Mouse (Mus musculus) skeletal muscle tissue, adult 2 months (tissue): ENCODE measurements at regions not wholly inside any gene's neighbourhood (a gene's known extent, or its start where the extent isn't known, plus 50 kb on each side); places are given as distances from the start of the nearest gene placed in this dataset.

Source experiments
- DNase-seq: peaks from one replicate; pipeline ENCODE4 v3.0.0-alpha.2; 2012; ENCODE audit warnings: low read depth, low spot score

DNA sequence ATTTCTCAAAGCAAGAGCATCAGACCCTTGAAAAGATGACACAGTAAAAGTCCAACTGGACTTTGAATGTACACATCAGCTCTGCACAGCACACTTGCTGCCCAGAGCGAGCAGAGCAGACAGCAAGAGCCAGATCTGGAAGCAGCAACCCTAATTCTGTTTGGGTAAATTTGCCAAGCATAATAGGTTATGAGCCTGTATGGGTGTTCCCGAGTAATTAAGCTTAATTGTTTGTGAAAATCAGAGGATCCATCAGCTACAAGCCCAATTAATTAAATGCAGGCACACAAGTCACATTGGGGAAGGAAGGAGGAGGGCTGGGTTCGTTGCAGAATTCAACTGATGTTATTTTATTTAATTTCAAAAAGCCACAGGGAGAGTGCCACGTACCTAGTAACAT, 113.9 kb upstream of the Msx2 start:
- DNase-seq: no peak

DNA sequence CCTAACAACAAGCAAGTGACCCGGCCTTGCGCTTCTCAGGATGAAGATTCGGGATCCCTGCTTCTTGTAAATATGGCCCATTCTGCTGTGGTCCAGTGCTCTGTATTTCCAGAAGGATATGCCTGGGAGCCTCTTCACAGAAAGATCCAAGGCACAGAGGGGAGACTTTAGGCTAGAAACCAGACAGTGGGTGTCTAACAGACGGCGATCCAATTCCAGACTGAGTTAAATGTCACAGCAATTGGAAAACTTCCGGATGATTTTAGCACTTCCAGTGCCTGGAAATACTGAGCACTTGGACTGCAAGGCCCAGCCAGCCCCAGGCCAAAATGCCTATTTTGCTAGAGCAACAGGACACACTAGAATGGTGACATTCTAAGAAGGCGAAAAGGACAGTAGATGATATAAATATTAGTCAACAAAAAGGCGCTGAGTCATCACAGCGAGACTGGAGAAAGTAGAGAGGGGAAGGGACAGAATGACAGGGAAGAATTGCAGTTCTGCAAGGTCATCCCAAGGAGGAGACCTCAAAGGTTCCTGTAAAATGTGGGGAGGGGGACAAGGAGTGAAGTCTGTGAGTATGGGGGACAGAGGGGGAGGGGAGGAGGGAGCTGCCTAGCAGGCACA, 111.7 kb upstream of the Msx2 start:
- no peak for DNase-seq

DNA sequence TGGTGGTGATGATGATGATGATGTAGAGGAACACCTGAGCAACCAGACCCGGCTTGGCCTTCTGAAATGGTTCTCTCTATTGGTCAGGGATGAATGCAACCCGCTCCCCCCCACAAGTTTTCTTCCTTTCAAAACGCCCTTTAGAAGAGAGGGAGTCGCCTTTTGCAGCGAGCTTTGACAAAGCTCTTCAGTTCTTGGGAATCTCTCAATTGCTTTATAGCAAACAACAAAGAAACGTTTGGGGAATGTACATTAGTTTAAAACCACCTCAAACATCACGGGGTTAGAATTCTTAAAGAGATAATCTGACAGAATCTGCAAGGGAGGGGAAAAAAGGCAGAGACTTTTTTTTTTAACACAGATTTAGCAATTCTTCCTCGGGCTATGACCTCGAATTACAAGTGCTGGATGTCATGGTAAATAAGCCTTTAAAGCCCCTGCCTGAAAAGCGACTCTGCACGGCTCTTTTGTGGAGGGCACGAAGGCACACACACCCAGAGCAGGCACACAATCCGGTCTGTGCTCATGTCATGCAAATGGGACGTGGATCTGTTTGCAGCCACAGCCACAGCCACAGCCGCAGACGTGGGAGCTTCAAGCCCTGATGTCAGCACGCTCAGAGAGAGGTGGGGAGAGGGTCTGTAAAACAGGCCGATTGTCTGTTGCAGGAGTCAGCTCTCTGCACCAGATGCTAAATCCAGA, 81.2 kb upstream of the Msx2 start:
- DNase-seq: no peak

DNA sequence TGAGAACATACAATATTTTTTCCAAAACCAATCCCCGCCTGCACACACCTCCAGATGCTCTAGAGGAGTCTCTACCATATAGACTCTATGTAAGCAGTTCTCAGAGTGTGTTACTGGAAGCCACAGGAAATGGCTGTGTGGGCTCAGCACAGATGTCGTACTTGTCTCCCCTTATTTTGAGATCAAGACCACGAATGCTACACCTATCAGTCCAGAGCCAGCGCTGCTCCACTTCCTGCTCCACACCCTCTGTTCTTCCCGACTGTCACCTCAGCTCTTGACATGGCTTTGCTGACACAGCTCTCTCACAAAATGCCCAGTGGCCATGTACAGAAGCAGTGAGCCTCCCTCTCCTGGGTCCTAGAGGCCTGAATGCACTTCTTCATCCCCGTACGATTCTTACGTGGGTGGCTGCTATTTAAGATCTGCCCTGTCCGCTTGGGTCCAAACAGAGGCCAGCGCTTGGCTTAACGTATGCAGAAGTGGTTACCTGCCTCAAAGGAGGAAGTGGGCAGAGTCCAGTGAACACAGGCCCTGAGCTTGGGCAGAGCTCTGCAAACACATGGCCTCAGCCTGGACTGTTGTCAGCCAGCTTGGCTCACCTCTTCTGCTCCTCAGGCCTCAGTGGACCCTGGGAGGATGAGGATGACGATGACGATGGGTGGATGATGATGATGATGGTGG, 80.5 kb upstream of the Msx2 start:
- no peak for DNase-seq

DNA sequence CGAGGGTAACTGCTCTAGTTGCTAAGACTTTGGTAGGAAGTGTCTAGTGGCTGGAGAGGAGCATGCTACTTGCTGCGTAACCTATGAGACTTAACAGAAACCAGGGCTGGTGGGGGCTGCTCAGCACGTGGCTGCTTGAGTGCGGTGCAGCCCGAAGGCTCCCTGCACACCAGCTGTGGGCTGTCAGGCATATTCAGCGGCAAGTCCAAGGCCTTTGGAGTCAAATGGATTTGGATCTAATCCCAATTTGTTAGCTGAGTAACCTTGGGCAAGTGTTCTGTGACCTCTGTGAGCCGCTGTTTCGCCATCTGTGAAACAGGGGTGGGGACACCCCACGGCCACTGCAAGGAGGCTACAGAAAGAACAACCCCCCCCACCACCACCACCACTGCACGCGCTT, 75.5 kb upstream of the Msx2 start:
- no peak for DNase-seq

DNA sequence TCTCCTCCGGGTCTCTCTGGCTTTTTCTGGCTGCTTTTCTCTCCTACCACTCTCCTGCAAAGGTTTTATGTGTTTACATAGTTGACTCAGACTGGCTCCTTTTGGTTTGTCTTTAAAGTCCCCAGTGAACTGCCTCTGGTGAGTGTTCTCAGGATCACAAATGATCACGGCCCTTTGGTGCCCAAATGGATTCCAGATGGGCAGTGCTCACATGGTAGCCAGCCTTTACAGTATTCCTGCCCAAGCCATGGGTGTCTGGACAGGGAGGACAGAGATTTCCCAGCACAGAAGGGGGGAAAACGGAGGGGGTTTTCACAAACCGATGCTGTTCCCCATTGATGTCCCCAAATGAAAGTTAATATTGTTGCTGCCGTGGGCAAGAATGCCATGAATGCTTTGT, 70.4 kb upstream of the Msx2 start:
- DNase-seq: no peak

DNA sequence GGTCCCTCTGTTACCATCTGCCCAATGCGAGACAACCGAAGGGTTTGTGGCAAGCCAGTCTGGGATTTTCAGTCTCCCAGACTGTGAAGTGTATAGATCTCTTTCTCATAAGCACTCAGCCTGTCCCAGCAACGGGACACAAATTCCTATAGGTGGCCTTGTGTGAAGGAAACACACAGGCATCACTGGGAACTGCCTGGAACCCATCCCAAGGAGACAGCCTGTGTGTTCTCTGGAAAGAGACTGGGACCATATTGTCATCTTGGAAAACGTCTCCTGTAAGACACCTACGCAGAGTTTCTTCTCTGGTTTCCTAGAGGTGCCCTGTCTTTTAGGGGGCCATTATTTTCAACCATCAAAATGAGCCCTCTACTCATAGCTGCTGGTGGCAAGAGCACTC, 66.9 kb upstream of the Msx2 start:
- no peak for DNase-seq

DNA sequence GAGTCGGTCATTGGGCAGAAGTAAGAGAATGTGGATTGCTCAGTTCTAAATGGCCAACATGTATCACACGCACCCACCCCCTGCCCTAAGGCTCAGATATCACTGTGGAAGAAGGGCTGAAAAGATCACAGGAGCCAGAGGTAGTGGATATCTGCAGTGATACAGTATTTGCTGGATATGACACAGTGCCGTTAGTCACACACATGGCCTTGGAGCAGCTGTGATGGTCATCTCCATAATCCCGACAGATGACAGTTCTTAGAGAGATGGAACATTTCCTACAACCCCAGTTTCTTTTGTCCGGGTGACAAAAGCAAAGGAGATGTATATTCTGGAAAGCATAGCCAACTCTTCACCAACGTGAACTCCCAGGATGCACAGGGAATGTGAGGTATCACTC, 65.1 kb upstream of the Msx2 start:
- no peak for DNase-seq

DNA sequence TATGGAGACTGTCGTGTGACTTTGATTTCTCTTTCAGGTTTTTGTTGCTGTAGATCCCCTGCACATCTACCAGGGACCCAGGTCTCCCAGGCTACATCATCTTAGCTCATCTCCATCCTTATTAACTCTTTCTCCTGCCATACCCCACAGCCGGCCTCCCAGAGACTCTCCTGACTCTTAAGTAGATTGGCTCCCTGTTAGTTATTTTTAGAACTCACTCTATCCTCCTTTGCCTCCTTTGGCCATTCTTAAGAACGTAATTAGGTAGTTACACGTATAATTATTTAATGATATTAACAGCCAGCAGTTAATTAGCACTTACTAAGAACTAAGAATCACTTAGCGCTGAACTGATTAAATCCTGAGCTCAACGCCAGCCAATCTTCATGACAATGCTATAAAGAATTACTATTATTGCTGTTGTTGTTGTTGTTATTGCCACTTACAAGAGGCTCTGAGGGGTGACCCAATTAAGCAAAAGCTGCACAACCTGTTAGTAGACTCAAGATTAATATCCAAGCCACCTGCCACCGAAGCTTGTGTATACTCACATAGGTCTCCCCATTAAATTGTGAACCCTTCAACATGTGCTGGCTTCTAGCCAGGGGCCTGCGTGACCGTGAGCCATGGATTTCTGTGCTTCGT, 63.0 kb upstream of the Msx2 start:
- no peak for DNase-seq

DNA sequence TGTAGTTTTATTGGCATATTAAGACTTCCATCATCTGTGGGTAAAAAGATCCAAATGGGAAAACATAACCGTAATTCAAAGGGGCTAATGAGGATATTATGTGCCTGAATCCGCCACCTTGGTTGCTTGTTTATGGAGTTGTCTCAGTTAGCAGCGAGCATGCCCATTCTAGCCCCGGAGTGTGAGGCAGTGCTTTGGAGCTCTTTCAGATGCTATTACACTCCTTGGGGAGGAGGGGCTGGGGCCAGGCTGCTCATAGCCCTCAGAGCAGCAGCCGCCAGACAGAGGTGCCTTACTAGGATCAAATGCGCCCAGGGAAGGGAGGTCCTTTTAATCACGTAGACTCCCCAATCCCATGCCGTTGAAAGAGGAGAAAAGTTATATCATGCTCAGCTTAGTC, 60.9 kb upstream of the Msx2 start:
- no peak for DNase-seq

DNA sequence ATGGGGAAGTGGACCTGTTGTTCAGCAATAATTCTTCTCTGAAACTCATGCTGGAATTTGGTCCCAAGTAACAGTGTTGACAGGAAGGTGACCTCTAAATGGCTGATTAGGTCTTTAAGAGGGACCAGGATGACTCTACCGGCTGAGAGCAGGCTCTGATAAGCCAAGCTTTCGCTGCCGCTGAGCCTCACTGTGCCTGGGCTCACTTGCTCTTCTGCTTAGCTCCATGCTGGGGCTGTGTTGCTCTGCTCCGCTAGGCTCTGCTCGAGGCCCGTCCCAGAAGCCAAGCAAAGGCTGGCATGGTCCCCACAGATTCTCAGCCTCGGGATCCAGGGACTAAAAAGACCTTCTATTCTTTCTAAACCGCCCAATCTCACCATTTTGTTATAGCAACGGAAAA, 54.0 kb upstream of the Msx2 start:
- DNase-seq: no peak

DNA sequence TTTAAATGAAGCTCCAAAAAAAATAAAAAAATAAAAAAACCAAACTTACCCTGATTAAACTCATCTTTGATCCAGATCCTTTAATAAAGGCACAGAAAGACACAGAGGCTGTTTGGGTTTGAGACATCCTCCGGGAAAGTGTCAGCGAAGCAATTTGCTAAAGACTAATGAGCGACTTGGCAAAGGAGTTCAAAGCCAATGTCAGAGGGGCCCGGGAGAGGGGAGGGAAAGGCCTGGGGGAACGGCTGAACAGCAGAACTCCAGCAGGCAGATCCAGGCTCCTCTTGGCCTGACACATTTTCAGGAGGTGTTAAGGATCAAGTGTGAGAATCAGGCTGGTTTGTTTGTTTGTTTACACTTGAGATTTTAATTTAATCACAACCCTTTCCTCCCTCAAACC, 49.9 kb upstream of the Msx2 start:
- DNase-seq: no peak
